In genomic region chr11:101141088-101141487, GRCm38 (mm10) we compare ENCODE assay signal across 23 mouse cellular contexts. TPM values are rescaled to one million over a fixed set of nuclear protein-coding genes. Genes with fewer than 3 reads are reported as not detected.
DNase-seq lines count a peak whose midpoint lies in the region; ATAC-seq and TF ChIP-seq lines count a peak whose summit lies in the region.
"Had no signal": no experiment of that assay in that cellular context is flagged by ENCODE, and none has a peak within 500 bp of the region (broad histone marks: within the 10 kb centered on the region; RNA-seq: fewer than 3 reads in every experiment).

No protein-coding gene starts in this region.

- no peak for TF ChIP-seq POLR2A in lung, adult 2 months (IDR thresholded peaks at IDR 0.05; ENCODE audit: borderline replicate concordance, extremely low read depth, low read depth, low read length)

- no peaks in the 10 kb centered on the region for H3K36me3 ChIP-seq in embryonic facial prominence, embryonic 15.5 days
- no peaks in the 10 kb centered on the region for H3K36me3 ChIP-seq in embryonic facial prominence, embryonic 10.5 days (replicated peaks)
- no peaks in the 10 kb centered on the region for H3K36me3 ChIP-seq in heart, embryonic 12.5 days
- H3K36me3 ChIP-seq in heart, postnatal 0 days (replicated peaks; ENCODE audit: control insufficient read depth, insufficient read depth, low read length) = no peaks in the 10 kb centered on the region
- H3K36me3 ChIP-seq in heart, embryonic 10.5 days = no peaks in the 10 kb centered on the region
- no peaks in the 10 kb centered on the region for H3K36me3 ChIP-seq in lung, postnatal 0 days (ENCODE audit: insufficient read depth, low read length)
- H3K36me3 ChIP-seq: intestine, embryonic 15.5 days; limb, embryonic 15.5 days; liver, embryonic 13.5 days; midbrain, embryonic 12.5 days; neural tube, embryonic 15.5 days had no signal

- H3K9me3 ChIP-seq in embryonic facial prominence, embryonic 15.5 days (replicated peaks) = no peaks in the 10 kb centered on the region
- H3K9me3 ChIP-seq in embryonic facial prominence, embryonic 10.5 days = no peaks in the 10 kb centered on the region
- no peaks in the 10 kb centered on the region for H3K9me3 ChIP-seq in heart, embryonic 12.5 days (replicated peaks)
- H3K9me3 ChIP-seq in heart, postnatal 0 days (replicated peaks; ENCODE audit: control insufficient read depth, low read length) = no peaks in the 10 kb centered on the region
- H3K9me3 ChIP-seq in heart, embryonic 10.5 days = no peaks in the 10 kb centered on the region
- no peaks in the 10 kb centered on the region for H3K9me3 ChIP-seq in lung, postnatal 0 days (ENCODE audit: low read length)
- H3K9me3 ChIP-seq: intestine, embryonic 15.5 days; limb, embryonic 15.5 days; liver, embryonic 13.5 days; midbrain, embryonic 12.5 days; neural tube, embryonic 15.5 days had no signal

- peak overlapping the region; percentile 39; the same call in 1 of the 2 replicates for H3K27ac ChIP-seq in embryonic facial prominence, embryonic 15.5 days (replicated peaks)
- H3K27ac ChIP-seq in embryonic facial prominence, embryonic 10.5 days (replicated peaks) = no peak overlapping the region
- H3K27ac ChIP-seq in heart, embryonic 12.5 days (ENCODE audit: poor library complexity, severe bottlenecking) = peak overlapping the region; percentile 50; the same call in 1 of the 2 replicates
- H3K27ac ChIP-seq in heart, postnatal 0 days (ENCODE audit: low read depth) = 0 out of 2 replicates have a peak overlapping the region, but pooled peaks have one; percentile 47
- H3K27ac ChIP-seq in heart, embryonic 10.5 days = no peak overlapping the region
- 0 out of 2 replicates have a peak overlapping the region, but pooled peaks have one; percentile 26 for H3K27ac ChIP-seq in lung, postnatal 0 days (ENCODE audit: low read length)
- H3K27ac ChIP-seq: intestine, embryonic 15.5 days; limb, embryonic 15.5 days; liver, embryonic 13.5 days; midbrain, embryonic 12.5 days had no signal

- H3K4me1 ChIP-seq in embryonic facial prominence, embryonic 15.5 days = peaks cover 16% of the 10 kb centered on the region; the same call in 1 of the 2 replicates
- peaks cover 31% of the 10 kb centered on the region for H3K4me1 ChIP-seq in embryonic facial prominence, embryonic 10.5 days
- H3K4me1 ChIP-seq in heart, embryonic 12.5 days (replicated peaks) = peaks cover 33% of the 10 kb centered on the region
- 0 out of 2 replicates have a peak, but pooled peaks cover 4% of the 10 kb centered on the region for H3K4me1 ChIP-seq in heart, postnatal 0 days (ENCODE audit: control insufficient read depth, insufficient read depth)
- H3K4me1 ChIP-seq in heart, embryonic 10.5 days = peaks cover 27% of the 10 kb centered on the region
- H3K4me1 ChIP-seq in lung, postnatal 0 days (ENCODE audit: insufficient read depth, low read depth, low read length) = peaks cover 3% of the 10 kb centered on the region; the same call in 1 of the 2 replicates
- H3K4me1 ChIP-seq in lung, adult 2 months (ENCODE audit: control insufficient read depth, insufficient read depth, low read length) = peaks cover 6% of the 10 kb centered on the region

- TF ChIP-seq EP300 in heart, postnatal 0 days (IDR thresholded peaks at IDR 0.05; ENCODE audit: low read depth) = no peak
- no peak for TF ChIP-seq EP300 in lung, postnatal 0 days (IDR thresholded peaks at IDR 0.05)

- no peaks in the 10 kb centered on the region for H3K27me3 ChIP-seq in embryonic facial prominence, embryonic 15.5 days
- peaks cover 29% of the 10 kb centered on the region for H3K27me3 ChIP-seq in embryonic facial prominence, embryonic 10.5 days (replicated peaks; ENCODE audit: low read depth, poor library complexity, severe bottlenecking)
- H3K27me3 ChIP-seq in heart, embryonic 12.5 days (replicated peaks) = no peaks in the 10 kb centered on the region
- no peaks in the 10 kb centered on the region for H3K27me3 ChIP-seq in heart, postnatal 0 days (ENCODE audit: control insufficient read depth, insufficient read depth, low read length)
- H3K27me3 ChIP-seq in heart, embryonic 10.5 days (ENCODE audit: insufficient read depth, poor library complexity, severe bottlenecking) = peaks cover 19% of the 10 kb centered on the region; the same call in 1 of the 2 replicates
- no peaks in the 10 kb centered on the region for H3K27me3 ChIP-seq in lung, postnatal 0 days (replicated peaks; ENCODE audit: insufficient read depth, low read length)
- H3K27me3 ChIP-seq: CH12.LX; neural tube, embryonic 15.5 days had no signal

- no peak for ATAC-seq in embryonic facial prominence, embryonic 15.5 days (ENCODE audit: insufficient number of reproducible peaks, low FRiP score, low TSS enrichment, low read depth)
- no peak for ATAC-seq in heart, embryonic 12.5 days (ENCODE audit: insufficient number of reproducible peaks, low FRiP score)
- ATAC-seq in heart, postnatal 0 days (ENCODE audit: insufficient read depth, low read depth) = no peak
- no peak for ATAC-seq in lung, postnatal 0 days
- ATAC-seq: activated CD4-positive, CD25-positive, alpha-beta regulatory T cell, adult 4 months; hindbrain, embryonic 16.5 days; intestine, embryonic 15.5 days had no signal

- no peak overlapping the region for H3K9ac ChIP-seq in embryonic facial prominence, embryonic 15.5 days
- H3K9ac ChIP-seq in heart, embryonic 12.5 days = no peak overlapping the region
- no peak overlapping the region for H3K9ac ChIP-seq in heart, postnatal 0 days (replicated peaks; ENCODE audit: low read depth, low read length)
- no peak overlapping the region for H3K9ac ChIP-seq in lung, postnatal 0 days (replicated peaks; ENCODE audit: low read depth)
- H3K9ac ChIP-seq: liver, embryonic 13.5 days; midbrain, embryonic 12.5 days had no signal

- DNase-seq in embryonic facial prominence, embryonic 10.5 days (ENCODE audit: low spot score) = no peak
- no peak for DNase-seq in heart, adult 8-10 months (ENCODE audit: low spot score)
- no peak for DNase-seq in heart, postnatal 0 days (ENCODE audit: low spot score)
- no peak for DNase-seq in heart, embryonic 10.5 days (ENCODE audit: low spot score)
- DNase-seq in lung, postnatal 0 days (ENCODE audit: low spot score) = no peak
- DNase-seq in lung, adult 2 months = no peak
- DNase-seq: adrenal gland, postnatal 36 days; cerebellum, adult 18-20 months; gastrocnemius, postnatal 10 days; kidney, adult 2 months; liver, embryonic 13.5 days; right cerebral cortex, postnatal 14 days had no signal

- WGBS in embryonic facial prominence, embryonic 15.5 days = 83% methylated on average over 8 of the region's 8 CpGs
- 86% methylated on average over 8 of the region's 8 CpGs for WGBS in embryonic facial prominence, embryonic 10.5 days
- 82% methylated on average over 8 of the region's 8 CpGs for WGBS in heart, embryonic 12.5 days
- 86% methylated on average over 8 of the region's 8 CpGs for WGBS in heart, postnatal 0 days
- WGBS in heart, embryonic 10.5 days = 81% methylated on average over 8 of the region's 8 CpGs
- WGBS in lung, postnatal 0 days = 80% methylated on average over 8 of the region's 8 CpGs
- 84% methylated on average over 8 of the region's 8 CpGs for WGBS in lung, adult 2 months

- H3K4me3 ChIP-seq in embryonic facial prominence, embryonic 15.5 days (replicated peaks) = no peak overlapping the region
- no peak overlapping the region for H3K4me3 ChIP-seq in embryonic facial prominence, embryonic 10.5 days
- H3K4me3 ChIP-seq in heart, embryonic 12.5 days = no peak overlapping the region
- H3K4me3 ChIP-seq in heart, postnatal 0 days (ENCODE audit: low read depth, low read length) = no peak overlapping the region
- H3K4me3 ChIP-seq in heart, embryonic 10.5 days = no peak overlapping the region
- H3K4me3 ChIP-seq in lung, postnatal 0 days (ENCODE audit: low read depth, low read length) = no peak overlapping the region
- no peak overlapping the region for H3K4me3 ChIP-seq in lung, adult 2 months (replicated peaks; ENCODE audit: extremely low read depth, low read depth, low read length)

- TF ChIP-seq CTCF in heart, postnatal 0 days (IDR thresholded peaks at IDR 0.05; ENCODE audit: low read depth) = no peak
- TF ChIP-seq CTCF in lung, postnatal 0 days (IDR thresholded peaks at IDR 0.05) = no peak
- no peak for TF ChIP-seq CTCF in lung, adult 2 months (IDR thresholded peaks at IDR 0.05; ENCODE audit: insufficient read depth, low read length)

- no peak overlapping the region for H3K4me2 ChIP-seq in embryonic facial prominence, embryonic 15.5 days (replicated peaks)
- H3K4me2 ChIP-seq in heart, embryonic 12.5 days = no peak overlapping the region
- H3K4me2 ChIP-seq in heart, postnatal 0 days (ENCODE audit: low read depth, low read length) = no peak overlapping the region
- H3K4me2 ChIP-seq in lung, postnatal 0 days (replicated peaks; ENCODE audit: low read depth, low read length) = no peak overlapping the region

RNA-seq across cellular contexts. Expression of gene Tubg2, which starts 14.6 kb away (rescaled TPM):
- polyA plus RNA-seq in embryonic facial prominence, embryonic 15.5 days (2015; fragmentation: Nextera tagmentation; extraction: Ambion mirVana) = 11.1 and 11.9 TPM in 2 replicates
- 4.9 and 5.7 TPM in 2 replicates for polyA plus RNA-seq in embryonic facial prominence, embryonic 10.5 days (2016; fragmentation: Nextera tagmentation; extraction: Ambion mirVana)
- polyA plus RNA-seq in heart, embryonic 12.5 days (2016; fragmentation: Nextera tagmentation; extraction: Ambion mirVana) = 3.3 and 3.6 TPM in 2 replicates
- 1 to 10 TPM; 2.7 to 4.9 (median 3.0) TPM for total RNA-seq in heart, adult 8-10 months (2022)
- 0.08 TPM in 1 of 2 replicates, not detected in the other for total RNA-seq in heart, postnatal 0 days (2014; rRNA removed; ENCODE audit: low replicate concordance)
- polyA plus RNA-seq in heart, postnatal 0 days (2015; fragmentation: Nextera tagmentation; extraction: Ambion mirVana) = 1.8 and 2.1 TPM in 2 replicates
- polyA plus RNA-seq in heart, embryonic 10.5 days (2016; fragmentation: Nextera tagmentation; extraction: Ambion mirVana) = 3.0 and 4.2 TPM in 2 replicates
- 1.9 and 2.3 TPM in 2 replicates for polyA plus RNA-seq in lung, postnatal 0 days (2015; fragmentation: Nextera tagmentation; extraction: Ambion mirVana)
- 2.4 and 3.2 TPM in 2 replicates for polyA plus RNA-seq in lung, adult 2 months (2012; rRNA removed)
- total RNA-seq: common myeloid progenitor, adult 5-6 weeks; megakaryocyte, adult 5-6 weeks had no signal

RNA-seq across cellular contexts. Expression of gene Tubg1, which starts 21.4 kb away (rescaled TPM):
- 69.7 and 73.4 TPM in 2 replicates for polyA plus RNA-seq in embryonic facial prominence, embryonic 15.5 days (2015; fragmentation: Nextera tagmentation; extraction: Ambion mirVana)
- 135 and 142 TPM in 2 replicates for polyA plus RNA-seq in embryonic facial prominence, embryonic 10.5 days (2016; fragmentation: Nextera tagmentation; extraction: Ambion mirVana)
- 77.3 and 78.8 TPM in 2 replicates for polyA plus RNA-seq in heart, embryonic 12.5 days (2016; fragmentation: Nextera tagmentation; extraction: Ambion mirVana)
- 10 to 100 TPM; 23.2 to 27.3 (median 25.4) TPM for total RNA-seq in heart, adult 8-10 months (2022)
- total RNA-seq in heart, postnatal 0 days (2014; rRNA removed; ENCODE audit: low replicate concordance) = 47.4 and 54.8 TPM in 2 replicates
- 38.7 and 39.4 TPM in 2 replicates for polyA plus RNA-seq in heart, postnatal 0 days (2015; fragmentation: Nextera tagmentation; extraction: Ambion mirVana)
- 103 and 110 TPM in 2 replicates for polyA plus RNA-seq in heart, embryonic 10.5 days (2016; fragmentation: Nextera tagmentation; extraction: Ambion mirVana)
- polyA plus RNA-seq in lung, postnatal 0 days (2015; fragmentation: Nextera tagmentation; extraction: Ambion mirVana) = 25.8 TPM in 2 replicates
- polyA plus RNA-seq in lung, adult 2 months (2012; rRNA removed) = 10.7 and 14.4 TPM in 2 replicates

RNA-seq across cellular contexts. Expression of gene Retreg3, which starts 21.4 kb away (rescaled TPM):
- polyA plus RNA-seq in embryonic facial prominence, embryonic 15.5 days (2015; fragmentation: Nextera tagmentation; extraction: Ambion mirVana) = 25.3 and 26.7 TPM in 2 replicates
- 19.7 and 20.2 TPM in 2 replicates for polyA plus RNA-seq in embryonic facial prominence, embryonic 10.5 days (2016; fragmentation: Nextera tagmentation; extraction: Ambion mirVana)
- polyA plus RNA-seq in heart, embryonic 12.5 days (2016; fragmentation: Nextera tagmentation; extraction: Ambion mirVana) = 15.2 and 15.9 TPM in 2 replicates
- total RNA-seq in heart, adult 8-10 months (2022) = 10 to 100 TPM; 26.5 to 31.2 (median 29.0) TPM
- total RNA-seq in heart, postnatal 0 days (2014; rRNA removed; ENCODE audit: low replicate concordance) = 44.8 and 47.6 TPM in 2 replicates
- 11.3 and 11.7 TPM in 2 replicates for polyA plus RNA-seq in heart, postnatal 0 days (2015; fragmentation: Nextera tagmentation; extraction: Ambion mirVana)
- polyA plus RNA-seq in heart, embryonic 10.5 days (2016; fragmentation: Nextera tagmentation; extraction: Ambion mirVana) = 12.6 and 13.0 TPM in 2 replicates
- polyA plus RNA-seq in lung, postnatal 0 days (2015; fragmentation: Nextera tagmentation; extraction: Ambion mirVana) = 18.8 and 18.9 TPM in 2 replicates
- polyA plus RNA-seq in lung, adult 2 months (2012; rRNA removed) = 47.6 and 58.8 TPM in 2 replicates

RNA-seq across cellular contexts. Expression of gene Cntnap1, which starts 29.2 kb away (rescaled TPM):
- polyA plus RNA-seq in embryonic facial prominence, embryonic 15.5 days (2015; fragmentation: Nextera tagmentation; extraction: Ambion mirVana) = 2.0 and 2.2 TPM in 2 replicates
- polyA plus RNA-seq in embryonic facial prominence, embryonic 10.5 days (2016; fragmentation: Nextera tagmentation; extraction: Ambion mirVana) = 0.23 and 0.31 TPM in 2 replicates
- 0.37 and 0.71 TPM in 2 replicates for polyA plus RNA-seq in heart, embryonic 12.5 days (2016; fragmentation: Nextera tagmentation; extraction: Ambion mirVana)
- 1 to 10 TPM; 1.1 to 2.9 (median 1.5) TPM for total RNA-seq in heart, adult 8-10 months (2022)
- total RNA-seq in heart, postnatal 0 days (2014; rRNA removed; ENCODE audit: low replicate concordance) = 0.54 and 1.4 TPM in 2 replicates
- 0.20 and 0.21 TPM in 2 replicates for polyA plus RNA-seq in heart, postnatal 0 days (2015; fragmentation: Nextera tagmentation; extraction: Ambion mirVana)
- polyA plus RNA-seq in heart, embryonic 10.5 days (2016; fragmentation: Nextera tagmentation; extraction: Ambion mirVana) = 0.39 and 0.44 TPM in 2 replicates
- 0.24 and 0.56 TPM in 2 replicates for polyA plus RNA-seq in lung, postnatal 0 days (2015; fragmentation: Nextera tagmentation; extraction: Ambion mirVana)
- polyA plus RNA-seq in lung, adult 2 months (2012; rRNA removed) = 2.6 and 2.7 TPM in 2 replicates

RNA-seq across cellular contexts. Expression of gene Plekhh3, which starts 30.1 kb away (rescaled TPM):
- 27.2 and 28.7 TPM in 2 replicates for polyA plus RNA-seq in embryonic facial prominence, embryonic 15.5 days (2015; fragmentation: Nextera tagmentation; extraction: Ambion mirVana)
- polyA plus RNA-seq in embryonic facial prominence, embryonic 10.5 days (2016; fragmentation: Nextera tagmentation; extraction: Ambion mirVana) = 3.7 and 4.0 TPM in 2 replicates
- 10.4 and 10.6 TPM in 2 replicates for polyA plus RNA-seq in heart, embryonic 12.5 days (2016; fragmentation: Nextera tagmentation; extraction: Ambion mirVana)
- 10 to 100 TPM; 23.4 to 29.9 (median 28.1) TPM for total RNA-seq in heart, adult 8-10 months (2022)
- 22.0 and 23.2 TPM in 2 replicates for total RNA-seq in heart, postnatal 0 days (2014; rRNA removed; ENCODE audit: low replicate concordance)
- polyA plus RNA-seq in heart, postnatal 0 days (2015; fragmentation: Nextera tagmentation; extraction: Ambion mirVana) = 9.5 and 10.6 TPM in 2 replicates
- polyA plus RNA-seq in heart, embryonic 10.5 days (2016; fragmentation: Nextera tagmentation; extraction: Ambion mirVana) = 5.6 and 6.4 TPM in 2 replicates
- 12.3 and 14.2 TPM in 2 replicates for polyA plus RNA-seq in lung, postnatal 0 days (2015; fragmentation: Nextera tagmentation; extraction: Ambion mirVana)
- polyA plus RNA-seq in lung, adult 2 months (2012; rRNA removed) = 41.2 and 47.4 TPM in 2 replicates
- polyA plus RNA-seq: activated CD4-positive, CD25-positive, alpha-beta regulatory T cell, adult 4 months had no signal

Comparison
In these comparisons a context has a peak if more than half of its experiments do, and no peak if none do; other contexts are left out.
1. H3K27ac ChIP-seq: peak in embryonic facial prominence, embryonic 15.5 days (single experiment), heart, embryonic 12.5 days (single experiment), heart, postnatal 0 days (single experiment) and lung, postnatal 0 days (single experiment); none in embryonic facial prominence, embryonic 10.5 days (single experiment) and heart, embryonic 10.5 days (single experiment).